Mouse (Mus musculus) heart, postnatal 0 days (tissue): ENCODE data around the gene Mcm3ap.

ENCODE experiments used
- CTCF ChIP-seq: IDR thresholded peaks from 2 replicates; pipeline ENCODE4 v1.5.1; 2016; ENCODE audit warnings: antibody characterized with exemption, control low read depth, low read depth
- EP300 ChIP-seq: IDR thresholded peaks from 2 replicates; pipeline ENCODE4 v1.6.1; 2016; ENCODE audit warnings: antibody characterized with exemption, low read depth

- TF ChIP-seq CTCF (no peak), EP300 (no peak)
Measured at GRCm38 (mm10) chr10:76531828-76532227, 63.1 kb downstream of the Mcm3ap start.
